Mouse (Mus musculus): ENCODE measurements around the gene Best1.

GRCm38 (mm10) chr19:10043643-10044042, 42.2 kb upstream of the Best1 start:
- TF ChIP-seq CTCF (IDR thresholded peaks at IDR 0.05; ENCODE audit: borderline replicate concordance, control insufficient read depth, extremely low read depth, insufficient read depth, low read length, poor library complexity): no peak
- TF ChIP-seq POLR2A (IDR thresholded peaks at IDR 0.05; ENCODE audit: control insufficient read depth, extremely low read depth, insufficient read depth, low read length, poor library complexity): no peak
